Mouse (Mus musculus) E14TG2a.4 (cell line): ENCODE results near the gene Ccdc152.

Experiments used
- CTCF ChIP-seq: conservative IDR thresholded peaks from 2 replicates; pipeline ENCODE4 v1.5.1; 2014; ENCODE audit warnings: low read length
- POU5F1 ChIP-seq: IDR thresholded peaks from 2 replicates; pipeline ENCODE4 v1.6.1; 2014; ENCODE audit warnings: low read length, borderline replicate concordance

DNA sequence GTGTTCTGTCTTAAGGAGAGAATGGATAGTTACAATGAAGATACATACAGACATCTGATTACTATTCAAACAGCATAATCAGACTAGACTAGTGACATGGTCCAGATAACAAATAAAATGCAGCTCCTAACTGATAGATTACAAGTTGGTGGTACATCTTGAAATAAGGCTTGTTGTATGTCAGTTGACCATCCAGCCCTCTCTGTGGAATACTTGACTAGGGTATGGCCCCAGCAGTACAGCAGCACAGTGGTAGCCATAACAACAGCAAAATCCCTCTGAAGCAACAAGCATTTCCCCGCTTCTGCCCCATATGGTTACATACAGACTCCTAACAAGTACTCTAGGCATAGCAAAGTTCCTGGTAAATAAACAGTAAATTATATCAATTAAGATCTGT, 21.6 kb downstream of the Ccdc152 start:
- no peak for TF ChIP-seq CTCF
- no peak for TF ChIP-seq POU5F1
